Mouse (Mus musculus): ENCODE results near the gene Proser1.

GRCm38 (mm10) chr3:53483414-53484059 is 20.1 kb downstream of the Proser1 start:
- TF ChIP-seq POLR2A (IDR thresholded peaks at IDR 0.05; ENCODE audit: borderline replicate concordance, extremely low read depth, low read depth, low read length): no peak
- TF ChIP-seq CTCF (IDR thresholded peaks at IDR 0.05; ENCODE audit: insufficient read depth, low read length): no peak
